Mouse (Mus musculus): ENCODE measurements around the gene Fam53b. TPM values are rescaled to one million over a fixed set of nuclear protein-coding genes. Genes with fewer than 3 reads are reported as not detected.

The Fam53b gene
- polyA plus RNA-seq, 1 experiment = 20.6 TPM

- WGBS = 19% methylated on average over 6 of the region's 6 CpGs
- no peak for DNase-seq (ENCODE audit: low read depth, low spot score)
Measured at GRCm38 (mm10) chr7:132793467-132793866, 20.2 kb downstream of the Fam53b start.

GRCm38 (mm10) chr7:132790447-132791219 is 23.1 kb downstream of the Fam53b start:
- DNase-seq (ENCODE audit: low read depth, low spot score) = no peak
- 72% methylated on average over 14 of the region's 14 CpGs for WGBS

- DNase-seq (ENCODE audit: low read depth, low spot score) = no peak
- WGBS = 92% methylated on average over 13 of the region's 13 CpGs
Measured at GRCm38 (mm10) chr7:132788826-132789225, 24.9 kb downstream of the Fam53b start.

GRCm38 (mm10) chr7:132787496-132788190 is 26.0 kb downstream of the Fam53b start:
- WGBS = 85% methylated on average over 4 of the region's 4 CpGs
- DNase-seq (ENCODE audit: low read depth, low spot score) = no peak

GRCm38 (mm10) chr7:132787022-132787421 is 26.7 kb downstream of the Fam53b start:
- WGBS = 63% methylated on average over 4 of the region's 4 CpGs
- no peak for DNase-seq (ENCODE audit: low read depth, low spot score)

- no peak for DNase-seq (ENCODE audit: low read depth, low spot score)
Measured at GRCm38 (mm10) chr7:132786522-132786921, 27.2 kb downstream of the Fam53b start.

GRCm38 (mm10) chr7:132786011-132786410 is 27.7 kb downstream of the Fam53b start:
- WGBS = 7% methylated on average over 7 of the region's 7 CpGs
- DNase-seq (ENCODE audit: low read depth, low spot score) = no peak

More at GRCm38 (mm10) chr7:132786522-132786921, 27.2 kb downstream of the Fam53b start:
- 22% methylated on average over 4 of the region's 4 CpGs for WGBS

- no peak for DNase-seq (ENCODE audit: low read depth, low spot score)
- WGBS = 81% methylated on average over 5 of the region's 5 CpGs
Measured at GRCm38 (mm10) chr7:132784101-132784500, 29.6 kb downstream of the Fam53b start.

GRCm38 (mm10) chr7:132781850-132782249 is 31.8 kb downstream of the Fam53b start:
- DNase-seq (ENCODE audit: low read depth, low spot score) = no peak
- WGBS = 47% methylated on average over 6 of the region's 6 CpGs

- WGBS = 40% methylated on average over 7 of the region's 7 CpGs
- no peak for DNase-seq (ENCODE audit: low read depth, low spot score)
Measured at GRCm38 (mm10) chr7:132781130-132781814, 32.4 kb downstream of the Fam53b start.

- no peak for DNase-seq (ENCODE audit: low read depth, low spot score)
- WGBS = 13% methylated on average over 4 of the region's 4 CpGs
Measured at GRCm38 (mm10) chr7:132780611-132781010, 33.1 kb downstream of the Fam53b start.

GRCm38 (mm10) chr7:132778630-132779029 is 35.1 kb downstream of the Fam53b start:
- WGBS = 83% methylated on average over 13 of the region's 13 CpGs
- no peak for DNase-seq (ENCODE audit: low read depth, low spot score)

- 86% methylated on average over 1 of the region's 1 CpGs for WGBS
- no peak for DNase-seq (ENCODE audit: low read depth, low spot score)
Measured at GRCm38 (mm10) chr7:132777728-132778453, 35.8 kb downstream of the Fam53b start.

- 88% methylated on average over 7 of the region's 7 CpGs for WGBS
- no peak for DNase-seq (ENCODE audit: low read depth, low spot score)
Measured at GRCm38 (mm10) chr7:132777117-132777516, 36.6 kb downstream of the Fam53b start.

GRCm38 (mm10) chr7:132776338-132777111 is 37.2 kb downstream of the Fam53b start:
- DNase-seq (ENCODE audit: low read depth, low spot score) = no peak
- WGBS = 65% methylated on average over 7 of the region's 7 CpGs

GRCm38 (mm10) chr7:132775922-132776321 is 37.8 kb downstream of the Fam53b start:
- no peak for DNase-seq (ENCODE audit: low read depth, low spot score)
- WGBS = 93% methylated on average over 10 of the region's 10 CpGs

- WGBS = 82% methylated on average over 5 of the region's 5 CpGs
- no peak for DNase-seq (ENCODE audit: low read depth, low spot score)
Measured at GRCm38 (mm10) chr7:132775333-132775732, 38.4 kb downstream of the Fam53b start.

GRCm38 (mm10) chr7:132773011-132773705 is 40.5 kb downstream of the Fam53b start:
- WGBS = 83% methylated on average over 7 of the region's 7 CpGs
- DNase-seq (ENCODE audit: low read depth, low spot score) = no peak

All from large intestine, adult 2 months (tissue).